Mouse (Mus musculus) lung, postnatal 0 days (tissue): Measurements from ENCODE around the gene Mcoln1. TPM values are rescaled to one million over a fixed set of nuclear protein-coding genes. Genes with fewer than 3 reads are reported as not detected.
A peak's percentile ranks its signal among the peaks of the same experiment; 100 is the strongest.

Experiments used
- ATAC-seq: fragments of 200-750 bp; cut with Nextera tagmentation; 2 replicates; pipeline ENCODE4 v1.8.0; 2017; ENCODE audit warnings: moderate library complexity
- DNase-seq: peaks from one replicate; pipeline ENCODE4 v3.0.0-alpha.2; 2016; ENCODE audit warnings: low spot score
- H3K27ac ChIP-seq: fragments of 300-500 bp; sonication (generic); 2 replicates; pipeline ENCODE4 v1.5.1; 2014; ENCODE audit warnings: antibody characterized with exemption, mild to moderate bottlenecking, low read length, mixed read lengths
- H3K27me3 ChIP-seq: fragments of 300-500 bp; sonication (generic); replicated peaks from 2 replicates; pipeline ENCODE4 v1.6.1; 2014; ENCODE audit warnings: low read length, mixed read lengths; ENCODE audit not compliant: insufficient read depth
- H3K36me3 ChIP-seq: fragments of 300-500 bp; sonication (generic); 2 replicates; pipeline ENCODE4 v1.6.1; 2014; ENCODE audit warnings: low read length, mixed read lengths; ENCODE audit not compliant: insufficient read depth
- H3K4me1 ChIP-seq: fragments of 300-500 bp; sonication (generic); 2 replicates; pipeline ENCODE4 v1.6.1; 2014; ENCODE audit warnings: antibody characterized with exemption, low read depth, low read length, mixed read lengths; ENCODE audit not compliant: insufficient read depth
- H3K4me2 ChIP-seq: fragments of 300-500 bp; sonication (generic); replicated peaks from 2 replicates; pipeline ENCODE4 v1.6.1; 2014; ENCODE audit warnings: low read depth, mild to moderate bottlenecking, low read length, moderate library complexity, mixed read lengths
- H3K4me3 ChIP-seq: fragments of 300-500 bp; sonication (generic); 2 replicates; pipeline ENCODE4 v1.5.1; 2014; ENCODE audit warnings: low read depth, low read length
- H3K9ac ChIP-seq: fragments of 300-500 bp; sonication (generic); replicated peaks from 2 replicates; pipeline ENCODE4 v1.6.1; 2014; ENCODE audit warnings: low read depth, mild to moderate bottlenecking
- H3K9me3 ChIP-seq: fragments of 300-500 bp; sonication (generic); 2 replicates; pipeline ENCODE4 v1.6.1; 2016; ENCODE audit warnings: low read length, mixed read lengths
- CTCF ChIP-seq: IDR thresholded peaks from 2 replicates; pipeline ENCODE4 v1.5.1; 2016; ENCODE audit warnings: antibody characterized with exemption, mild to moderate bottlenecking
- EP300 ChIP-seq: IDR thresholded peaks from 2 replicates; pipeline ENCODE4 v1.6.1; 2016; ENCODE audit warnings: antibody characterized with exemption, mild to moderate bottlenecking, control low read depth
- WGBS: fragments of 180-500 bp; shearing (Covaris S2); extraction: QIAGEN DNeasy Blood & Tissue Kit; methylation state at CpG from one replicate; pipeline ENCODE4 v1.1.7; 2014; 5-methylcytosine and 5-hydroxymethylcytosine counted together
- polyA plus RNA-seq: library from polyadenylated mRNA; unstranded; fragments of >200 nt; fragmentation: Nextera tagmentation; extraction: Ambion mirVana; gene quantifications from 2 replicates; pipeline ENCODE4 v1.2.1, GENCODE M21; 2015

Gene Mcoln1
- polyA plus RNA-seq, 1 experiment from 2014 or later = 38.5 TPM

GRCm38 (mm10) chr8:3539146-3539545, 38.9 kb downstream of the Mcoln1 start:
- no peak overlapping the region for H3K4me3 ChIP-seq
- H3K9ac ChIP-seq = no peak overlapping the region
- no peaks in the 10 kb centered on the region for H3K4me1 ChIP-seq
- no peak overlapping the region for H3K27ac ChIP-seq
- H3K36me3 ChIP-seq = peaks cover 26% of the 10 kb centered on the region
- 78% methylated on average over 7 of the region's 7 CpGs for WGBS
- no peak for TF ChIP-seq EP300
- TF ChIP-seq CTCF = no peak
- H3K27me3 ChIP-seq = no peaks in the 10 kb centered on the region
- DNase-seq (no peak), ATAC-seq (no peak)
- H3K9me3 ChIP-seq = no peaks in the 10 kb centered on the region
- no peak overlapping the region for H3K4me2 ChIP-seq

GRCm38 (mm10) chr8:3540076-3540475, 39.8 kb downstream of the Mcoln1 start:
- Histone ChIP-seq H3K9ac (no peak overlapping the region), H3K36me3 (peaks cover 26% of the 10 kb centered on the region), H3K27me3 (no peaks in the 10 kb centered on the region), H3K4me3 (no peak overlapping the region), H3K4me2 (no peak overlapping the region), H3K4me1 (no peaks in the 10 kb centered on the region), H3K27ac (no peak overlapping the region), H3K9me3 (no peaks in the 10 kb centered on the region)
- DNase-seq (no peak), ATAC-seq (no peak)
- WGBS = 88% methylated on average over 4 of the region's 4 CpGs
- TF ChIP-seq EP300 (no peak), CTCF (no peak)

DNA sequence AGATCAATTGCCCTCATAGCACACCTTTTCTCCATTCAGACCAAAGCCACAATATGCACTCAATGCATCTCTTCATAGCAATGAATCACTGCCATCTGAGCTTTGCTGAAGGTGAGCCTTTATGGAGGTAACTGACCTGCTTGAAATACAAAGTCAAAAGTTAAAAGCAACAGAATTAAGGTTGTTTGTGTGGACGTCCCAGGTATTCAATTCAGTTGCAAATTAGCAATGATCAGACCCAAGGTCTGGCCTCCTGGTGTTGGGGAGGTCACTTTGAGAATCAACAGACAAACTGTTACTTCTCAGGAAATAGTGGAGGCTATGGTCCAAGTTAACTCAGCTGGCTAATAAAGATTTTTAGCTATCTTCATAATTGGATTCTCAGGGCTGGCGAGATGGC, 46.3 kb downstream of the Mcoln1 start:
- TF ChIP-seq CTCF (no peak), EP300 (no peak)
- Histone ChIP-seq H3K4me1 (no peaks in the 10 kb centered on the region), H3K4me3 (no peak overlapping the region), H3K27me3 (no peaks in the 10 kb centered on the region), H3K9me3 (no peaks in the 10 kb centered on the region), H3K36me3 (peaks cover 14% of the 10 kb centered on the region), H3K27ac (no peak overlapping the region), H3K9ac (no peak overlapping the region), H3K4me2 (no peak overlapping the region)
- no peak for ATAC-seq
- no peak for DNase-seq
- WGBS = 88% methylated on average over 2 of the region's 2 CpGs

- H3K4me2 ChIP-seq = no peak overlapping the region
- WGBS = 77% methylated on average over 1 of the region's 1 CpGs
- H3K4me3 ChIP-seq = no peak overlapping the region
- H3K4me1 ChIP-seq = no peaks in the 10 kb centered on the region
- no peak overlapping the region for H3K9ac ChIP-seq
- no peaks in the 10 kb centered on the region for H3K27me3 ChIP-seq
- DNase-seq = no peak
- TF ChIP-seq EP300 = no peak
- H3K27ac ChIP-seq = no peak overlapping the region
- no peak for ATAC-seq
- no peaks in the 10 kb centered on the region for H3K9me3 ChIP-seq
- H3K36me3 ChIP-seq = no peaks in the 10 kb centered on the region
Observed at GRCm38 (mm10) chr8:3552240-3552639, 52.0 kb downstream of the Mcoln1 start.

GRCm38 (mm10) chr8:3556114-3556513, 55.9 kb downstream of the Mcoln1 start:
- H3K9me3 ChIP-seq = no peaks in the 10 kb centered on the region
- DNase-seq = no peak
- no peak overlapping the region for H3K27ac ChIP-seq
- ATAC-seq = peak; percentile 73
- no peaks in the 10 kb centered on the region for H3K36me3 ChIP-seq
- TF ChIP-seq EP300 (no peak), CTCF (no peak)
- no peaks in the 10 kb centered on the region for H3K4me1 ChIP-seq
- no peak overlapping the region for H3K9ac ChIP-seq
- H3K4me3 ChIP-seq = no peak overlapping the region
- 67% methylated on average over 4 of the region's 4 CpGs for whole genome bisulfite sequencing
- no peak overlapping the region for H3K4me2 ChIP-seq
- no peaks in the 10 kb centered on the region for H3K27me3 ChIP-seq

Other genes with a start within 250 kb of the Mcoln1 start
- 27.1 and 31.1 TPM in 2 replicates for gene Insr, start 220.8 kb upstream of the Mcoln1 start, polyA plus RNA-seq
- 0.38 and 0.40 TPM in 2 replicates for gene A430078G23Rik, start 147.0 kb upstream of the Mcoln1 start, polyA plus RNA-seq
- gene Arhgef18, start 107.5 kb upstream of the Mcoln1 start, polyA plus RNA-seq = 5.8 and 6.1 TPM in 2 replicates
- gene Pex11g, start 32.8 kb upstream of the Mcoln1 start, polyA plus RNA-seq = 7.8 and 9.1 TPM in 2 replicates
- not detected in 2 replicates for gene Tex45, start 29.6 kb upstream of the Mcoln1 start, polyA plus RNA-seq
- gene Zfp358, start 7.3 kb upstream of the Mcoln1 start, polyA plus RNA-seq = 29.8 and 31.6 TPM in 2 replicates
- gene Pnpla6, start 14.9 kb downstream of the Mcoln1 start, polyA plus RNA-seq = 18.1 and 19.0 TPM in 2 replicates
- gene C330021F23Rik, start 67.5 kb downstream of the Mcoln1 start, polyA plus RNA-seq = 0.25 and 0.36 TPM in 2 replicates
- gene Camsap3, start 86.8 kb downstream of the Mcoln1 start, polyA plus RNA-seq = 5.7 and 6.5 TPM in 2 replicates
- 34.2 and 37.3 TPM in 2 replicates for gene Xab2, start 120.9 kb downstream of the Mcoln1 start, polyA plus RNA-seq
- gene Pet100, start 121.1 kb downstream of the Mcoln1 start, polyA plus RNA-seq = 117 and 119 TPM in 2 replicates
- 0.08 TPM in 1 of 2 replicates, not detected in the other for gene Pcp2, start 125.1 kb downstream of the Mcoln1 start, polyA plus RNA-seq
- 87.1 and 94.2 TPM in 2 replicates for gene Stxbp2, start 130.5 kb downstream of the Mcoln1 start, polyA plus RNA-seq
- not detected in 2 replicates for gene Retn, start 155.3 kb downstream of the Mcoln1 start, polyA plus RNA-seq
- 19.3 and 20.2 TPM in 2 replicates for gene Mcemp1, start 165.3 kb downstream of the Mcoln1 start, polyA plus RNA-seq
- 6.9 and 9.1 TPM in 2 replicates for gene Fcor, start 171.9 kb downstream of the Mcoln1 start, polyA plus RNA-seq
- gene Trappc5, start 175.8 kb downstream of the Mcoln1 start, polyA plus RNA-seq = 29.2 and 30.0 TPM in 2 replicates
- 0.14 and 1.2 TPM in 2 replicates for gene Fcer2a, start 193.7 kb downstream of the Mcoln1 start, polyA plus RNA-seq
- 0.88 and 1.1 TPM in 2 replicates for gene Clec4g, start 220.2 kb downstream of the Mcoln1 start, polyA plus RNA-seq
- 0.64 and 0.72 TPM in 2 replicates for gene Cd209a, start 248.5 kb downstream of the Mcoln1 start, polyA plus RNA-seq